Comparison of ENCODE assay signal across 15 mouse cellular contexts in genomic region chr8:128480896-128481665, GRCm38 (mm10).
DNase-seq lines count a peak whose midpoint lies in the region; ATAC-seq and TF ChIP-seq lines count a peak whose summit lies in the region.
"Had no signal": no experiment of that assay in that cellular context is flagged by ENCODE, and none has a peak within 500 bp of the region (broad histone marks: within the 10 kb centered on the region; RNA-seq: fewer than 3 reads in every experiment).

No protein-coding gene starts in this region.

- no peak overlapping the region for H3K9ac ChIP-seq in kidney, embryonic 15.5 days
- H3K9ac ChIP-seq: forebrain, embryonic 13.5 days; intestine, embryonic 15.5 days had no signal

- no peak overlapping the region for H3K4me2 ChIP-seq in kidney, embryonic 15.5 days
- H3K4me2 ChIP-seq: forebrain, embryonic 13.5 days; intestine, embryonic 15.5 days; liver, embryonic 11.5 days had no signal

- H3K27me3 ChIP-seq in kidney, embryonic 15.5 days: no peaks in the 10 kb centered on the region
- H3K27me3 ChIP-seq in thymus, adult 2 months (ENCODE audit: control insufficient read depth, insufficient read depth, low read length): no peaks in the 10 kb centered on the region
- H3K27me3 ChIP-seq: intestine, embryonic 15.5 days; Patski had no signal

- H3K27ac ChIP-seq in kidney, embryonic 15.5 days: peak overlapping the region; percentile 46; the same call in 1 of the 2 replicates
- peak overlapping the region; percentile 24; the same call in 1 of the 2 replicates for H3K27ac ChIP-seq in macrophage
- peak overlapping the region; percentile 62 for H3K27ac ChIP-seq in thymus, adult 2 months (ENCODE audit: control insufficient read depth, insufficient read depth, low read length)
- H3K27ac ChIP-seq: forebrain, embryonic 13.5 days; intestine, embryonic 15.5 days; midbrain, embryonic 10.5 days had no signal

- peaks cover 66% of the 10 kb centered on the region for H3K36me3 ChIP-seq in kidney, embryonic 15.5 days
- peaks cover 77% of the 10 kb centered on the region for H3K36me3 ChIP-seq in macrophage (ENCODE audit: inconsistent target)
- no peaks in the 10 kb centered on the region for H3K36me3 ChIP-seq in thymus, adult 2 months (ENCODE audit: control insufficient read depth, insufficient read depth, low read length)
- H3K36me3 ChIP-seq: intestine, embryonic 15.5 days; midbrain, embryonic 10.5 days had no signal

- no peak for TF ChIP-seq POLR2A in thymus, adult 2 months (IDR thresholded peaks at IDR 0.05; ENCODE audit: control insufficient read depth, extremely low read depth, insufficient read depth, low read length, poor library complexity)

- no peak for DNase-seq in kidney, postnatal 25 days
- DNase-seq in Muller cell, postnatal 12 days (ENCODE audit: inconsistent ontology term): peak; percentile 68
- DNase-seq in thymus, adult 2 months: peak; percentile 61
- no peak for DNase-seq in adrenal gland, postnatal 36 days
- no peak for DNase-seq in frontal cortex, postnatal 14 days (ENCODE audit: low spot score in 2 of 2)
- DNase-seq: cerebellum, postnatal 10 days; gastrocnemius, postnatal 14 days had no signal

- H3K4me3 ChIP-seq in kidney, embryonic 15.5 days (replicated peaks): no peak overlapping the region
- no peak overlapping the region for H3K4me3 ChIP-seq in macrophage (ENCODE audit: inconsistent target)
- H3K4me3 ChIP-seq in thymus, adult 2 months (ENCODE audit: control insufficient read depth, insufficient read depth, low read length): no peak overlapping the region
- H3K4me3 ChIP-seq: forebrain, embryonic 13.5 days; intestine, embryonic 15.5 days; midbrain, embryonic 10.5 days had no signal

- TF ChIP-seq CTCF in thymus, adult 2 months (IDR thresholded peaks at IDR 0.05; ENCODE audit: borderline replicate concordance, control insufficient read depth, extremely low read depth, insufficient read depth, low read length, poor library complexity): 0 out of 2 replicates have a peak, but pooled peaks have one; percentile 15

- peaks cover 52% of the 10 kb centered on the region for H3K4me1 ChIP-seq in kidney, embryonic 15.5 days
- H3K4me1 ChIP-seq in thymus, adult 2 months (replicated peaks; ENCODE audit: control insufficient read depth, insufficient read depth, low read length): peaks cover 24% of the 10 kb centered on the region

- no peaks in the 10 kb centered on the region for H3K79me2 ChIP-seq in macrophage (ENCODE audit: inconsistent target)

- H3K9me3 ChIP-seq in kidney, embryonic 15.5 days (replicated peaks): no peaks in the 10 kb centered on the region
- H3K9me3 ChIP-seq: forebrain, embryonic 13.5 days; intestine, embryonic 15.5 days; midbrain, embryonic 10.5 days had no signal

- 74% methylated on average over 8 of the region's 8 CpGs for WGBS in kidney, embryonic 15.5 days
- WGBS in macrophage (ENCODE audit: missing documents): 21% methylated on average over 8 of the region's 8 CpGs
- 6% methylated on average over 8 of the region's 8 CpGs for WGBS in thymus, adult 2 months

- no peak for ATAC-seq in kidney, embryonic 15.5 days (replicated peaks; ENCODE audit: low FRiP score)
- no peak for ATAC-seq in erythroblast, adult 5-6 weeks (replicated peaks; ENCODE audit: low FRiP score, poor library complexity, severe bottlenecking)
- ATAC-seq: forebrain, embryonic 13.5 days; intestine, embryonic 15.5 days; Patski had no signal

Comparison
In these comparisons a context has a peak if more than half of its experiments do, and no peak if none do; other contexts are left out.
1. DNase-seq: peak in Muller cell, postnatal 12 days (single experiment) and thymus, adult 2 months (single experiment); none in kidney, postnatal 25 days (0 of 2), adrenal gland, postnatal 36 days (0 of 2) and frontal cortex, postnatal 14 days (0 of 2).
2. Peak in every context shown above with its lines, with median percentiles within 50 percentile points of each other: H3K27ac ChIP-seq.